Mouse (Mus musculus): Measurements from ENCODE around the gene P3h3. TPM values are rescaled to one million over a fixed set of nuclear protein-coding genes. Genes with fewer than 3 reads are reported as not detected.

The P3h3 gene
- polyA plus RNA-seq, 1 experiment from 2014 or later: 13.4 TPM

GRCm38 (mm10) chr6:124829799-124830700 is 27.5 kb downstream of the P3h3 start:
- Histone ChIP-seq H3K4me1 (ENCODE audit: control insufficient read depth, insufficient read depth, low read length) (peaks cover 16% of the 10 kb centered on the region), H3K9ac (ENCODE audit: low read depth, low read length) (peak overlapping the region; percentile 59), H3K27me3 (ENCODE audit: control insufficient read depth, insufficient read depth, low read depth, low read length) (no peaks in the 10 kb centered on the region), H3K27ac (ENCODE audit: low read length) (peak overlapping the region; percentile 81), H3K4me3 (ENCODE audit: low read depth, low read length) (peak overlapping the region; percentile 48), H3K36me3 (ENCODE audit: control insufficient read depth, insufficient read depth, low read length) (peaks cover 12% of the 10 kb centered on the region), H3K4me2 (ENCODE audit: low read length) (peak overlapping the region; percentile 65), H3K9me3 (replicated peaks; ENCODE audit: control insufficient read depth, low read length, poor library complexity, severe bottlenecking) (no peaks in the 10 kb centered on the region)
- ATAC-seq: peak; percentile 91
- WGBS: under 1% methylated on average over 38 of the region's 38 CpGs

- peaks cover 20% of the 10 kb centered on the region for H3K36me3 ChIP-seq (ENCODE audit: control insufficient read depth, insufficient read depth, low read length)
- under 1% methylated on average over 55 of the region's 55 CpGs for WGBS
- H3K4me2 ChIP-seq (ENCODE audit: low read length): peak within 1 kb of the TSS; percentile 87
- H3K27me3 ChIP-seq (ENCODE audit: control insufficient read depth, insufficient read depth, low read depth, low read length): no peaks in the 10 kb centered on the region
- peak; percentile 96 for ATAC-seq
- peak within 1 kb of the TSS; percentile 71 for H3K9ac ChIP-seq (ENCODE audit: low read depth, low read length)
- peak within 1 kb of the TSS; percentile 48 for H3K4me3 ChIP-seq (ENCODE audit: low read depth, low read length)
- no peaks in the 10 kb centered on the region for H3K9me3 ChIP-seq (replicated peaks; ENCODE audit: control insufficient read depth, low read length, poor library complexity, severe bottlenecking)
- H3K27ac ChIP-seq (ENCODE audit: low read length): peak within 1 kb of the TSS; percentile 83
- H3K4me1 ChIP-seq (ENCODE audit: control insufficient read depth, insufficient read depth, low read length): peaks cover 16% of the 10 kb centered on the region
These were observed 28.4 kb downstream of the P3h3 start, which contains the start of the genes Usp5 and Cdca3 for GRCm38 (mm10) chr6:124828868-124829798. TSS of gene Usp5 (minus strand) at chr6:124829484. TSS of gene Cdca3 (plus strand) at chr6:124829547.

GRCm38 (mm10) chr6:124828101-124828592 is 29.4 kb downstream of the P3h3 start:
- 20% methylated on average over 10 of the region's 10 CpGs for WGBS
- peak overlapping the region; percentile 48 for H3K4me3 ChIP-seq (ENCODE audit: low read depth, low read length)
- H3K9ac ChIP-seq (ENCODE audit: low read depth, low read length): peak overlapping the region; percentile 71
- H3K4me2 ChIP-seq (ENCODE audit: low read length): peak overlapping the region; percentile 87
- no peak for ATAC-seq
- no peaks in the 10 kb centered on the region for H3K27me3 ChIP-seq (ENCODE audit: control insufficient read depth, insufficient read depth, low read depth, low read length)
- H3K9me3 ChIP-seq (replicated peaks; ENCODE audit: control insufficient read depth, low read length, poor library complexity, severe bottlenecking): no peaks in the 10 kb centered on the region
- peaks cover 16% of the 10 kb centered on the region for H3K4me1 ChIP-seq (ENCODE audit: control insufficient read depth, insufficient read depth, low read length)
- H3K36me3 ChIP-seq (ENCODE audit: control insufficient read depth, insufficient read depth, low read length): peaks cover 28% of the 10 kb centered on the region
- peak overlapping the region; percentile 83 for H3K27ac ChIP-seq (ENCODE audit: low read length)

- no peak overlapping the region for H3K4me3 ChIP-seq (ENCODE audit: low read depth, low read length)
- H3K27me3 ChIP-seq (ENCODE audit: control insufficient read depth, insufficient read depth, low read depth, low read length): no peaks in the 10 kb centered on the region
- H3K4me1 ChIP-seq (ENCODE audit: control insufficient read depth, insufficient read depth, low read length): no peaks in the 10 kb centered on the region; the same call in 1 of the 2 replicates
- peaks cover 79% of the 10 kb centered on the region for H3K36me3 ChIP-seq (ENCODE audit: control insufficient read depth, insufficient read depth, low read length)
- H3K9me3 ChIP-seq (replicated peaks; ENCODE audit: control insufficient read depth, low read length, poor library complexity, severe bottlenecking): no peaks in the 10 kb centered on the region
- H3K9ac ChIP-seq (ENCODE audit: low read depth, low read length): no peak overlapping the region
- no peak overlapping the region for H3K4me2 ChIP-seq (ENCODE audit: low read length)
- WGBS: 91% methylated on average over 4 of the region's 4 CpGs
- no peak for ATAC-seq
- no peak overlapping the region for H3K27ac ChIP-seq (ENCODE audit: low read length)
These were observed 35.5 kb downstream of the P3h3 start for GRCm38 (mm10) chr6:124822049-124822448.

GRCm38 (mm10) chr6:124820891-124821290 is 36.7 kb downstream of the P3h3 start:
- Histone ChIP-seq H3K36me3 (ENCODE audit: control insufficient read depth, insufficient read depth, low read length) (peaks cover 79% of the 10 kb centered on the region), H3K4me3 (ENCODE audit: low read depth, low read length) (no peak overlapping the region), H3K9me3 (replicated peaks; ENCODE audit: control insufficient read depth, low read length, poor library complexity, severe bottlenecking) (no peaks in the 10 kb centered on the region), H3K9ac (ENCODE audit: low read depth, low read length) (no peak overlapping the region), H3K4me1 (ENCODE audit: control insufficient read depth, insufficient read depth, low read length) (no peaks in the 10 kb centered on the region), H3K4me2 (ENCODE audit: low read length) (no peak overlapping the region), H3K27ac (ENCODE audit: low read length) (no peak overlapping the region), H3K27me3 (ENCODE audit: control insufficient read depth, insufficient read depth, low read depth, low read length) (no peaks in the 10 kb centered on the region)
- WGBS: 92% methylated on average over 5 of the region's 5 CpGs
- ATAC-seq: no peak

GRCm38 (mm10) chr6:124817971-124818370 is 39.6 kb downstream of the P3h3 start:
- Histone ChIP-seq H3K4me1 (ENCODE audit: control insufficient read depth, insufficient read depth, low read length) (peaks cover 8% of the 10 kb centered on the region; the same call in 1 of the 2 replicates), H3K27ac (ENCODE audit: low read length) (no peak overlapping the region), H3K4me3 (ENCODE audit: low read depth, low read length) (no peak overlapping the region), H3K9me3 (replicated peaks; ENCODE audit: control insufficient read depth, low read length, poor library complexity, severe bottlenecking) (no peaks in the 10 kb centered on the region), H3K27me3 (ENCODE audit: control insufficient read depth, insufficient read depth, low read depth, low read length) (no peaks in the 10 kb centered on the region), H3K9ac (ENCODE audit: low read depth, low read length) (no peak overlapping the region), H3K36me3 (ENCODE audit: control insufficient read depth, insufficient read depth, low read length) (peaks cover 53% of the 10 kb centered on the region), H3K4me2 (ENCODE audit: low read length) (no peak overlapping the region)
- no peak for ATAC-seq
- WGBS: 97% methylated on average over 8 of the region's 8 CpGs

GRCm38 (mm10) chr6:124817563-124817962 is 40.0 kb downstream of the P3h3 start:
- Histone ChIP-seq H3K27me3 (ENCODE audit: control insufficient read depth, insufficient read depth, low read depth, low read length) (no peaks in the 10 kb centered on the region), H3K4me1 (ENCODE audit: control insufficient read depth, insufficient read depth, low read length) (peaks cover 10% of the 10 kb centered on the region), H3K4me3 (ENCODE audit: low read depth, low read length) (no peak overlapping the region), H3K9me3 (replicated peaks; ENCODE audit: control insufficient read depth, low read length, poor library complexity, severe bottlenecking) (no peaks in the 10 kb centered on the region), H3K9ac (ENCODE audit: low read depth, low read length) (no peak overlapping the region), H3K36me3 (ENCODE audit: control insufficient read depth, insufficient read depth, low read length) (peaks cover 49% of the 10 kb centered on the region), H3K27ac (ENCODE audit: low read length) (no peak overlapping the region), H3K4me2 (ENCODE audit: low read length) (no peak overlapping the region)
- ATAC-seq: no peak
- WGBS: 94% methylated on average over 8 of the region's 8 CpGs

DNA sequence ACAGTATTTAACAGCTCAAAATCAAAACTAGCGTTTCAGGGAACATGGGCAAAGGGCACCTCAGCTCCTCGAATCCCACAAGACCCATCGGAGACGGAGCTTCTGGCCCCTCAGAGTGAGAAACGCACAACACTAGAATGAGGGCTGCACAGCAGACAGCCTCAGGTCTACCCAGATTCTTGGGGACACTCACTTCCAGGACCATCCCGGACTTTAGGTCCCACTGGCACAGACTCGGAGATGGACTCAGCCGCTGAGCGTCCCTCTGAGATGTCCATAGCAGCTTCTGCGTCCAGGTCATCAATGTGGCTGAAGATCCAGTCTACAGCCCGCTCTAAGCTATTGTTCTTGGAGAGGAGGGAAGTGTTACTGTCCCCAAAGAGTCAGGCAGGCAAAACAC is 40.4 kb downstream of the P3h3 start:
- ATAC-seq: no peak
- peaks cover 45% of the 10 kb centered on the region for H3K36me3 ChIP-seq (ENCODE audit: control insufficient read depth, insufficient read depth, low read length)
- H3K27me3 ChIP-seq (ENCODE audit: control insufficient read depth, insufficient read depth, low read depth, low read length): no peaks in the 10 kb centered on the region
- no peak overlapping the region for H3K27ac ChIP-seq (ENCODE audit: low read length)
- 95% methylated on average over 11 of the region's 11 CpGs for WGBS
- peaks cover 14% of the 10 kb centered on the region for H3K4me1 ChIP-seq (ENCODE audit: control insufficient read depth, insufficient read depth, low read length)
- H3K4me3 ChIP-seq (ENCODE audit: low read depth, low read length): no peak overlapping the region
- H3K4me2 ChIP-seq (ENCODE audit: low read length): no peak overlapping the region
- H3K9ac ChIP-seq (ENCODE audit: low read depth, low read length): no peak overlapping the region
- H3K9me3 ChIP-seq (replicated peaks; ENCODE audit: control insufficient read depth, low read length, poor library complexity, severe bottlenecking): no peaks in the 10 kb centered on the region
